Mouse (Mus musculus) neural tube, embryonic 10.5 days (tissue): ENCODE data around the gene Ap5s1.
"Not testable (repeated sequence)": the region's sequence is repeated elsewhere in the genome, so short reads cannot be mapped to it uniquely, and the experiment has no call there.

Experiments
- DNase-seq: peaks from one replicate; pipeline ENCODE4 v3.0.0-alpha.2; 2017; ENCODE audit warnings: low spot score; ENCODE audit errors: extremely low spot score

The Ap5s1 gene

GRCm38 (mm10) chr2:131215941-131216858 is 9.3 kb downstream of the Ap5s1 start:
- DNase-seq, result no peak

DNA sequence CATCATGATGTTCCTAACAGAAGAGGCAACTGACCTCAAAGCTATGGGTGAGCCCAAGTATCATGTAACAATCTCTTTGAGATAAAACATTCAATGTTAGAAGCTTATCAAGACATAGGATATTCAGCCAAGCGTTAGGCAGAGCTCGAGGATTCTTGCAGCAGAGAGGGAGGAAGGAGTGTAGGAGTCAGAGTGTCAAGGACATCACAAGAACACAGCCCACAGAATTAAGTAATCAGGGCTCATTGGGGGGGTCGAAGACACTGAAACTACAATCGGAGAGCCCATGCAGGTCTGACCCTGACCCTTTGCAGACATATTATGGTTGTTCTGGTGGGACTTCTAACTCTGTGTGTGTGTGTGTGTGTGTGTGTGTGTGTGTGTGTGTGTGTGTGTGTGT is 13.2 kb downstream of the Ap5s1 start:
- DNase-seq, result no peak

DNA sequence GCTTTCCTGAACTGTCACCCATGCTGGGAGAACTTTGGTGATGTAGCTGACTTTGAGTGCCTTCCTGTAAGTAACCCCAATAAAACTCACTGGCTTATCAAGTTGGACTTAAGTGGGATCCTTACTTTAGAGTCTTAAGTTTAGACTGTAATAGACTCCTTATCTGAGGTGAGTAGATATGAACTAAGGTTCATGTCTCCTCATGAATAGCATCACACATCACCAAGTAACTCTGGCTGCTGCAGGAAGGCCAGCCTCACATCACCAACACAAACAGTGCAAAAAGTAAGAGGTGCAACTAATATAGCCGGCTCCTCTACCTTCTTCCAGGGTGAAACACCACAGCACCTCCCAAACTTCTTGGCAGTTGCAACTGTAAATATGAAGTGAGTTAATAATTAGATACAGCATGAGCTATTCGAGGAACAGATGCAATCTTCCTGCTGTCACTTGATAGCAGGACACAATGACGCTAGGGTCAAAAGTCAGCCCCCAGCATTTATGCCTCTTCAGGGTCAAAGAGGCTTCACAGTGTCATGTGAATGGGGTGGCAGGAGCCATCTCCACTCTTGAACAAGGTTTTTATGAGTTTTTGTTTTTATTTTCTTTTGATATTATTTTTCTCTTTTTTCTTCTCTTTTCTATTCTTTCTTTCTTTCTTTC is 15.1 kb downstream of the Ap5s1 start:
- no peak for DNase-seq

DNA sequence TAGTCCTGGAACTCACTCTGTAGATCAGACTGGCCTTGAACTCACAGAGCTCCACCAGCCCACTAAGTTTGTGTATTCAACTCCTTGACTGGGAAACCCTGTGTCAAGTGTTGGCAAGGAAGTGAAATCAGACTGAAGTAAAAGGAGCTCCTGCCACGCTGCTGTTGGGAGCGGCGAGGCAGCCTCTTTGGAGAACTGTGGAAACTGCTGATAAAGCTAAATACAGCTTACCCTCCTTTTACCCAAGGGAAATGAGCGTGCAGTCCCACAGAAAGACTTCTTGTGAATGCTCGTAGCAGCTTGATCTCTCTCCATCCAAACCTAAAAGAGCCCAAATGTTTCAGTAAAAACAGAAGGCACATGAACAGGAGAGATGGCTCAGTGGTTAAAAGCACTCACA is 15.7 kb downstream of the Ap5s1 start:
- no peak for DNase-seq

DNA sequence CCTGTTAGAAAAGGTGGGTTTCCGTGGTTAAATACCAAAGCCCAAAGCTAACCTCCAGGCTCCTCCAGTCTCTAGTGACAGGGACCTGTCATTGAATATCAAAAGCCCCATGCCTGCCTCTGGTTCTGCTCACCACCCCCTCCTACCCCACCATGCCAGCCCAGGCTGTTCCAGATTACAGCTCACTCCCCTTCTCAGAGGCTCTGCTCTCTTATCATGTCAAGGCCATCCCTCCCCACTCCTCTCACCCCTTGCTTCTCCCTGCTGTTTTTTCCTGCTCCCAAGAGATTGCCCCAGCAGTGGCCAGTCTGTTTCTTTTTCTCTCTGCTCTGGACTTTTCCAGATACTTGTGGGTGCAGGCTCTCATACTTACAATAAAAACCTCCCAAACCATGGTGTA is 16.7 kb downstream of the Ap5s1 start:
- no peak for DNase-seq

DNA sequence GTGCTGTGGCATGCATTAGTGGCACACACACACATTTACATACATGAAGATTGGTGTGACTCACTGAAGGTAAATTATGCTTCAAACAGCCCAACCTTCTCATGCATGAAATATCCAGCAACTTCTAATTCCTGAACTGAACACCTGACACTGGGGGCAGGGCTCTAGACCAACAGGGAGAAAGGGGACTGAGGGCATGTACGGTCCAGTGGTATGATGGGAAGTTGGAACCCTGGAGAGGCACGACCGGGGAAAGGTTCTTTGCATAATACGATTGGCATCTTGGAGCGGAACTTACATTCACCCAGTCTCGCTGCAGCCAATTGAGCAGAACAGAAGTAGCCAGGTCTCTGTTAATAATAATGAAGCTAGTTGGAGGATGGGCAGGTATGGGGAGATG is 18.3 kb downstream of the Ap5s1 start:
- no peak for DNase-seq

- DNase-seq, result not testable (repeated sequence)
Measured at GRCm38 (mm10) chr2:131226669-131227068, 19.8 kb downstream of the Ap5s1 start.

DNA sequence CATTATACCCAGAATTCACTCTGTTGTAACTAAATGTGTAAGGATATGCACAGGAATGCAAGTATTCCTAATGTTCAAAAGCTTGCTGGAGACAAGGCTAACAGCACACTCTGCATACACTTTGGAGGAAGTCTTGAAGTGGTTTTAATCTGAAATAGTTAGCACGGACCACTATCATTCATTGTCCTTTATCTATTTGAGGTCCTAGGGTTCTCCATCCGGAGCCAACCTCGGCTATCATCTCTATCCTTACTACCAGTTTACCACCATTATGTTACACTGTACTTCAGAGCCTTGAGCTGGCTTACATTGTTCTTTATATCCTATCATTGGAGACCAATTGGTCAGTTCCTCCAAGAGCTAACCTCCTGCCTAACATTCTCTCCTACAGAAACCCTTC is 20.4 kb downstream of the Ap5s1 start:
- no peak for DNase-seq

GRCm38 (mm10) chr2:131232558-131232957 is 25.7 kb downstream of the Ap5s1 start:
- DNase-seq, result no peak

- DNase-seq, result peak; percentile 95
Measured at GRCm38 (mm10) chr2:131233307-131234126, 26.6 kb downstream of the Ap5s1 start, which contains the start of gene Mavs. TSS of gene Mavs (plus strand) at chr2:131234063.

DNA sequence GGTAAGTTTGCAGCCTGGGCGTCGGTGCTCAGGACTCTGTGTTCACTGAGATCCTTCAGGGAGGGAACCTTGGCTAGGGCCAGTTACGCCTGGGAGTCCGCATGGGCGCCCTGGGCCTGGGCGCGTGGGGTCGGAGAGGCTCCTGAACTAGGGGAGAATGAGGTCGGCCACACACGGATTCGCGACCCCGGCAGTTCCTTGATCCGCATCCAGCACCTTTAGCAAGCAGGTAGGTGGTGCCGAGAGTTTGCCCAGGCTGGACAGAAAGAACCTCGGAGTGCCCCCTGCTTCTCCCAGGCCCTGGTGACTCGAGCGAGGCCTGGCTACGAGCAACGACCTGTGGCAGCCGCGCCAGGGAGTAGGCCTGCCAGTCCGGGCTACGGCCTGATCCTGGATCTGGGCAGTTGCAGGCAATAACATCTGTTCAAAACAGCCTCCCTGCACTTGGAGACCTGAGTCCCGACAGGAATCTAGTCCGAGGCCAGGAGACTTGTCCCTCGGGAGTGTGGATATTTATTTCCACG is 27.3 kb downstream of the Ap5s1 start:
- DNase-seq, result no peak

- no peak for DNase-seq
Measured at GRCm38 (mm10) chr2:131234970-131235635, 28.2 kb downstream of the Ap5s1 start.

DNA sequence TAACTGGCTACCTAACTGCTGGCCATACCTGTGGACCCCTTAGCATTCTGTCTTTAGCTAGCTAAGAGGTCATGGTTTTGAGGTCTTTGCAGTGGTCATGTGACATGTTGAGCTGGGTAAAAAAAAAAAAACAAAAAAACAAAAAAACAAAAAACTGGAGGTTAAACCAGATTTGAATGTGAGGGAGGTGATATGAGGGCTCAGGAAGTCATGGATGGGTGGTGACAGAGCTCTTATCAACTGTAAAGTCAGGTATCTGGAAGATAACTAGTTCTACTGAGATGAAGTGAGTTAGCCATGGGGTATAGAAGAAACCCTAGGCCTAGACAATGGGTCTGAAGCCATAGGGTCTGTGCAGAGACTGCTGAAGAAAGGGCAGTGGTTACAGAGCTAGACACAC is 35.3 kb downstream of the Ap5s1 start:
- no peak for DNase-seq

- no peak for DNase-seq
Measured at GRCm38 (mm10) chr2:131242929-131243328, 36.1 kb downstream of the Ap5s1 start.

- peak; percentile 44 for DNase-seq
Measured at GRCm38 (mm10) chr2:131253681-131254328, 46.9 kb downstream of the Ap5s1 start.

GRCm38 (mm10) chr2:131254329-131254713 is 47.4 kb downstream of the Ap5s1 start:
- no peak for DNase-seq

DNA sequence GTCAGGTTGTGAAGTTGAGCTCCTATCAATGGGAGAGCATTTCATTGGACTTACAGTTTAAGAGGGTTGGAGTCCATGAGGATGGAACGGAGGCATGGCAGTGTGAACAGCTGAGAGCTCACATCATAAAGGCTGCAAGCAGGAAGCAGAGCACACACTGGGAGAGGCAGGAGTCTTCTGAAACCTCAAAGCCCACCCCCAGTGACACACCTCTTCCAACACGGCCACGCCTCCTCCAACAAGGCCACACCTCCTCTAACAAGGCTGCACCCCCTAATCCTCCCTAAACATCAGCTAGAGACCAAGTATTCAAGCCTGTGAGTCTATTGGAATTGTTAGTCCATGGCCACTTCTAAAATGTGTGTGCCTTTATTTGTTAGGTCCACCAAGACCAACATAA is 48.9 kb downstream of the Ap5s1 start:
- DNase-seq, result no peak

- DNase-seq, result no peak
Measured at GRCm38 (mm10) chr2:131258693-131259092, 51.8 kb downstream of the Ap5s1 start.

DNA sequence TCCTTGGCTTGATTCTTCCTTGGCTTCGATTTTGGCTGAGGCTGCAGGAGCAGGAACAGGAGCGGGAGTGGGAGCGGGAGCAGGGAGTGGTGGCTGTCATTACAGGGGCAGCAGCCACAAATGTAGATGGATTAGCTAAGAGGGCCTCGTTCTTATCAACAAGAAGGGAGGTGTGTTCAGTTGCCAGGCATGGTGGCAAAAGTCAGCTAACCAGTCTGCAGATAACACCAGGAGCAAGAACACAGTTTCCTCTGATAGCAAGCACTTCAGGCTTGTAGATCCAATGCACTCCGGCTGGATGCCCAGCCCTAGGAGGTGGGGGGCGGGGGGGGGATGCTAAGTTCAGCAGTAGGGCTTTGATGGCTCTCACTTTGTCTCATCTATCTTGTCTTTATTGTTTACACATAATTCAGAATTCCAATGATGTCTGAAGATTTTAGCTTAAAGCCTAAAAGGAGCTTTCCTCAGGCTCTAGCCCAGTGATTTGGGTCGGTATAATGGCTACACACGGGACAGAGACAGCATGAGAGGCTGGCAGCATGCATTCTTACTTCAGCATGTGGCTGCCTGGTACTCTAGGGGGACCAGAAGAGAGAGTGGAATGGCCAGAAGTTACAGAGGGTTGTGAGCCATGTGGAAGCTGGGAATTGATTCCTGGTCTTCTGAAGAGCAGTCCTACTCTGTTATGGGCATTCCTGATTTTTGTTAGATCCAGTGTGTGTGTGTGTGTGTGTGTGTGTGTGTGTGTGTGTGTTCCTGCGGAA is 53.8 kb downstream of the Ap5s1 start:
- DNase-seq, result no peak
